Mouse (Mus musculus) kidney, postnatal 4 days (tissue): ENCODE results near the gene Uts2.
"Not testable (repeated sequence)": the region's sequence is repeated elsewhere in the genome, so short reads cannot be mapped to it uniquely, and the experiment has no call there.

Experiments
- DNase-seq, 2 experiments: peaks; one replicate each; pipeline ENCODE4 v3.0.0; 2021; ENCODE audit warnings: mixed read lengths in 2 of 2

Uts2 gene

GRCm38 (mm10) chr4:151017356-151017755 lies 20.5 kb downstream of the Uts2 start:
- not testable (repeated sequence) for DNase-seq

GRCm38 (mm10) chr4:151024152-151024551 lies 27.3 kb downstream of the Uts2 start:
- no peak for DNase-seq

GRCm38 (mm10) chr4:151027001-151027400 lies 30.1 kb downstream of the Uts2 start:
- peak; percentile 47 to 53 for DNase-seq

- no peak for DNase-seq
Observed at GRCm38 (mm10) chr4:151036521-151036920, 39.6 kb downstream of the Uts2 start.

- DNase-seq = no peak
Observed at GRCm38 (mm10) chr4:151037800-151038199, 40.9 kb downstream of the Uts2 start.

- no peak for DNase-seq
Observed at GRCm38 (mm10) chr4:151041506-151041905, 44.6 kb downstream of the Uts2 start.

- peak; percentile 18 to 40 for DNase-seq
Observed at GRCm38 (mm10) chr4:151043281-151043680, 46.4 kb downstream of the Uts2 start.

GRCm38 (mm10) chr4:151044037-151044943 lies 47.4 kb downstream of the Uts2 start, which contains the start of gene Per3:
Gene Per3, minus strand, starts transcription at chr4:151044665.
- peak; percentile 99 for DNase-seq

GRCm38 (mm10) chr4:151044944-151045570 lies 48.2 kb downstream of the Uts2 start:
- DNase-seq = no peak

- DNase-seq = no peak
Observed at GRCm38 (mm10) chr4:151046524-151046923, 49.6 kb downstream of the Uts2 start.

- no peak for DNase-seq
Observed at GRCm38 (mm10) chr4:151051162-151051561, 54.3 kb downstream of the Uts2 start.
